Mouse (Mus musculus) adrenal gland, postnatal 4 days (tissue): ENCODE results near the gene Crim1. TPM values are rescaled to one million over a fixed set of nuclear protein-coding genes. Genes with fewer than 3 reads are reported as not detected.

Experiments used
- DNase-seq, 2 experiments: peaks; one replicate each; pipeline ENCODE4 v3.0.0; 2021 to 2022; ENCODE audit warnings: low spot score in 2 of 2, mixed read lengths in 2 of 2
- total RNA-seq, 2 experiments: library from RNA; stranded (reverse); gene quantifications; 2 replicates each; pipeline ENCODE4 v1.2.3; 2021

Gene Crim1
- total RNA-seq, 2 experiments from 2014 or later, result 33.2 to 38.1 TPM

DNA sequence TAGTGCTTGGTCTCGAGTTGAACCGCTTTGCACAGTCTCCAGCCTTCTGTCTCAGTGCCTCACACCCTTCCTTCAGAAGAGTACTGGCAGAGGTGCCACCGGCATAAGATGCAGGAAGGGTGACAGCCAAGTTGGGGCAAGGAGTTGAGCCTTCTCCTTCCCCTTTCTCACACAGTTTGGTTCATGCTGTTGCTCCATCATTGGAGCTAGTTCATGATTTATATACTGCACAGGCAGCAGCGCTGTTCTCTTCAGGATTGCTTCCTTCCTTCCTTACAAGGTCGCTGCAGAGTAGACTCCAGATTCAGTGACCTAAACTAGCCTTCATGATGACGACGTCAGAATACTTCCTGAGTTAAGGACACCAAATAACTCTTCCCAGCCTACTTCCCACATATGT lies 166.0 kb downstream of the Crim1 start:
- DNase-seq, result no peak

DNA sequence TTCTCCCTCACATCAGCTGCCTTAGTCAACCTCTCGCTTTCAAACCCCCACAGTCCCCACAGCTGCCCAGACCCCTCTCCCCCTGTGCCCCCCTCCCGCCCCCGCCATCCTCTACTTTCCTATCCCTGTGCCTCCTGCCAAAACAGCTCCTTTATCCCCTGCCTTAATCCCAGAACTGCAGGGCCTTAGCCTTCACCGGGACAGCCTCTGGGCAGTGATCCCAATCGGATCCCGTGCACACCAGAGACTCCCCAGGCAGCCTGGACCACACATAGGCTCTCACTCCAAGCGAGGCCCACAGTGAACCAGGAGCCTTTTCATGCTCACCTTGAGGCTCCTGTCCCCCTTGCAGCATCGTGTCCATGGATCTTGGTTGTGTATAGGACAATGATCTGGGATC lies 168.4 kb downstream of the Crim1 start:
- no peak for DNase-seq

DNA sequence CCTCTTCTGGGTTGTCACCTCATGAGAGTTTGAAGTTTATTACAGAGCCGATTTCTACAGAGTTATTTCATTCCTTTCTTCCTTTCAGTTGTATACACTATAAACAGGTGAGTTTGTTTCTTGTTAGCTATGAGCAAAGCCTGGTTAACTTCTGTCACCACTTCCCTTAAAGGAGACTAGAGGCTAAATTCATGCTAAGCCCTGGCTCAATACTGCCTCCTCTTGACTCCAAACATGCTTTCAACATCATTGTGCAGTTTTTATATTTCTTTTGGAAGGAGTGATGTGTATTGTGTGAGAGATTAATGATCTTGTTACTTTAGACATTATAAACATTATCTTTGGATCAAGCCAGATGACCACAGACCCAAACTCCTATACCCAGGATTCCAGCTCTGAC lies 170.4 kb downstream of the Crim1 start:
- no peak for DNase-seq

DNA sequence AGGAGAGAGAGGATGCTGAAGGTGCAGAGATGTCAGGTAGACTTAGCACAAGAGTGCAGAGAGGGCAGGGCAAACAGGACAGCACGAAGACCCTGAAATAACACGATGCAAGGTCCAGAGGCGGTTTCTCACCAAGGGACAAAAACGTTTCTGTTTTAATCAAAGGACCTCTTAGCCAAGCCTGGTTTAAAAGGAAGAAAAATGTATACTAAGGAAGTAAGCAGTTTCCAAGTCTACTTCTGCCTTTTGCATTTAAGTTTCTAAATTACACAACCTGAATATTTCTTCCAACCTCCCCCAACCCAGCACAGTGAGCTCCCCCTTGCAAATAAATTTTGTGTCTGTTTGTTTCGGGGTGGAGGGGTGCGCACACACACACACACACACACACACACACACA lies 173.1 kb downstream of the Crim1 start:
- no peak for DNase-seq

DNA sequence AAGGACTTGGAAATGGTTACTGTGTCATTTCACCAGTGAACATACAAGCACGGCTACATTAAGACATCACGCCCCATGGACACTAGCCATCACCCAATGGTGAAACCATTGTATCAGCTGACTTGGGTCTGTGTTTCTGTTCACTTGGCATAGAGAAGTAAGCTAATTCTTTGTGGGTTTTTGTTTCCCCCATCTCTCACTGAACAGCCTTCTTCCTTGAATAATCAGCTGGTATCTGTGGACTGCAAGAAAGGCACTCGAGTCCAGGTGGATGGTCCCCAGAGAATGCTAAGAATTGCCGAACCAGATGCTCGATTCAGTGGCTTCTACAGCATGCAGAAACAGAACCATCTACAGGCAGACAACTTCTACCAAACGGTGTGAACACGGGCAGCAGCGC lies 173.8 kb downstream of the Crim1 start:
- DNase-seq, result no peak

DNA sequence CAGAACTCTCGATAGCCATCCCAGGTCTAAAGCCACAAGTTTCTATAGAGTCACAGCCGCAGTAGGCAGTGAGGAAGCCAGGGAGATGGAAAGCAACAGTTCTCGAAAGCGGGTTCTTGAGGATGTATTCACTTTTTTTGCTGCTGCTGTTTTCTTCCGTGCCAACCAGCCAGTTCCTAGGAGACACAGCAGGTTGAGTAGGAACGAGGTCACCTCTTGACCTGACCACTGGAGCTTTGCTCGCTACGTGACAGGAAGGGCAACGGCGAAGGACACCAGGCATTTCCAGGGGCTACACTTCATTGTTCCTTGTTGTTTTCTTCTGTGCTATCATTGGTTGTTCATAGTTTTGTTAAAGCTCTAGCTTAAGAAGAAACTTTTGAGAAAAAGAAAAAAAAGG lies 174.7 kb downstream of the Crim1 start:
- no peak for DNase-seq

DNA sequence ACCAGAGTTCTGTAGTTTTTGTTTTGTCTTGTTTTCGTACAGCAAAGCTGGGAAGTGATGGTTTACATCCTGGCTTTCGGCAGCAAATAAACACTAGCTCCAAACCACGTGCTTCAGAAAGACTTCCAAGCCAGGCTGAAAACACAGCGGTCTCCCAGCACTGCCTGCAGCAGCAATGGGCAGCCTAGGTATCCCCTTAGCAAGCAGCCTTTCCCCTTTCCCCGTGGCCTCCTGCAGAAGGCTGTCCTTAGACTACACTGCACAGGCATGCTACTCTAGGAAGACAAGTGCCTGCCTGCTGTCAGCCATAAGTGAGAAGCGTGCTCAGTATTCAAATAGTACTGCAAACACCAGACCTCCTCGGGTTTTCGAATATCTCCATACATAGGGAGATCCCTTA lies 176.5 kb downstream of the Crim1 start:
- DNase-seq, result no peak

DNA sequence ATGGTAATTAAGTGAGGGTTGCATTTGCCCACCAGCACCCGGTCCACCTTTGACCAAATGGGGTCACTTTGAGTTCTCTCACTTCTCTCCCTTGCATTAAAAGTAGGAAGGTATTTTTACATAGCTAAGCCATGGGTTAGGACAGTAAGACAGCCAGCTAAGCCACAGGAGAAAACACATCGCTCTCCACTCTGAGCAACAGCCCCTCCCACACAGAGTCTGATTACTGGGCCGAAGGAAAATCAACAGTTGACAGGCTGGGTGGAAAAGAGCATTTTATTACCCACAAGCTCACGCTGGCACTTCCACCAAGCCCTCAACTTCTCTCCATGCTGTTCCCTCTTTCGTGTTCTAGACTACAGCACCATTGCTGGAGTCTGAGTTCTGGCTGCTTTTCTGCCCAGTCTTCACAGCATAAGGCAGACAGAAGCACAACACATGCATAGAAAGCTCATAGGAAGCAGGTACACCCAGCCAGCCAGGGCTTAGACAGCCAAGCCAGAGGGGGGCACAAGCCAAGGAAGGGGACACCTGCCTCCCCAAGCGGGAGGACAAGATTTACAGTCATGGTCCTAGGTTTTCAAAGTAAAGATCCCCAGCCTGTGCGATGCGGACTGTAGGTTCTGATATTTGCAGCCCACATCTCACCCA lies 179.2 kb downstream of the Crim1 start:
- DNase-seq, result no peak

DNA sequence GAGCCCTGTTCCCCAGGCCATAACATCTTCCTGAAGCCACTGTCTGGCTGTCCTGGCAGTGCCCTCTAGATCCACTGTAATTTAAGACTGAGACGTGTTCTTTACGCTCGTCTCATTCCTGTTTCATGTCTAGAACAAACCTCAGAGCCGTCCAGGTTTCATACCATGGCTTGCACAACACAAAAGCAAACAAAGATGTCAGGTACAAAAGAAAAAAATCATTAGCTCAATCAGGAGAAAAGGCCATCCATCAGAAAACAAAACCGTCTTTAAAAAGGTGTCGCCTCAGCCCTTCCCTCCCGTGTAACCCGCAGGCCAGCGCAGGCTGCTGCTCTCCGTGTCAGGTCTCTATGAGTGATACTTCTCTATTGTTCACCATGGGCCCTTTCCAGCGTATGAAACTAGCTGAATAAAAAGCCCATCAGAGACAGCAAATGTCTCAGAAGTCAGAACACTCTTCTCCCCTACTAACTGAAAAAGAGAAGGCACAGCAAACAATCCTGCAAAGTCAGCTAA lies 179.7 kb downstream of the Crim1 start:
- DNase-seq, result no peak

DNA sequence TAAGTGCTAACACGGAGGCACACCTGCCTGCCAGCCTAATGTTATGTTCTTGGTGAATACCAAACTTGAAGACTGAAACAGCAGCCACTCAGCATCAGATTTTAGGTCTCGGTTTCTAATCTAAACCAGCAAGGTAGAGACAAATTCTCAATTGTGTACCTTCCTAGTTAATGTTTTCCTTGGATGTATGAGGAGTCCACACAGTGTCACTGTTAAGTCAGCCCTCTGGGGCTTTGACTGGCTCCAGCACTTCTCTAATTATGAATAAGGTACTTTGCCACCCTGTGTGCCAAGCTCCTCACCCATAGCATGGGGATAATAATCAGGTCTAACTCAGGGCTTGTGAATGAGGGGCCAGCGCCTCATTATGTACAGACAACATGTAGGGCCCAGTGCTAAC lies 182.3 kb downstream of the Crim1 start:
- no peak for DNase-seq

DNA sequence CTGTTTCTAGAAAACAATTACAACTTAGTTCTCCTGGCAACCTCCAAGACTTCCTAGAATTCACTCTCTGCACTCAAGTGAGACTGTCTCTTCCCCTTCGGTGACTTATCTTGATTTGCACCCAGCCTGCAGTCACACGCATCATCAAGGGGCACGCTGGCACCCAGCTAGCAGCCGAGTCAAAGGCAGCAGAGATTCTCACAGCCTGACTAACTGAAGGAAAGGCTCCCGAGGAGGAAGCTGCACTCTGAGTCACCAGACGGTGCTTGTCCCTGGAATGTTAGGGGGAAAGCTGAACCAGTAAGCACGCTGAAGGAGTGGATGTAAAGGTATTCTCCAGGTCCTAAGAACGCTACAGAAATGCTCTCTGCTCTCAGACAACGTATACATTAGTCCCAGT lies 187.6 kb downstream of the Crim1 start:
- no peak for DNase-seq

DNA sequence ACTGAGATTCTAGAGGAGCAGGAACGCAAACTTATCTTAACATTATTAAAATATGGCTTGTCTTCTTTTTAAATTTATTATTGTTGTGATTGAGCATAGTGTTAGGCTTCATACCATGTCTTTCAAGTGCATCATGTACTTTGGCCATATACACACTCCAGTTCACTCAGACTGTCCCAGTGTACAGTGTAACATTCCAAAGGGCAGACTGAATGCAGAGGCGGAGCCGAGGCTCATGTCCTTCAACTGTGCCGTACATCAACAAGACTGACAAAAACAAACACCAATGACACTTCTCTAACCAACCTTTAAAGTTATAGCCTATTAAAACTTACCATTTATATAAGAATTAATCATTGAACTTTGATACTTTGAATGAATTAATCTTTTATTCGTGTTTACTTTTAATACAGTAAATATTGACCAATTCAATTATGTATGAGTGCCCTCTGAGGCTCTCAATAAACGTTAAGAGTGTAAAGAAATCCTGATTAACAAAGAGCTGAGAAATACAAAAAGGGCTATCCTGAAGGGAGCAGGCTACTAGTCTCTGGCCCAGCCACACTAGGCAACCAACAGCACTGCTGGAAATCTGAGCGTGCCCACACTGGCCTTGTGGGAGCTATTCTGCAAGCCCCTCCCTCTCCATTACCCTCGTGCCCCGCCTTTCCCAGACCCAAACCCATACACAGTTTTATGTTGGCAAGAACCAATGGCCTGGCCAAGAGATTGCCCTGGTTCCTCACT lies 188.2 kb downstream of the Crim1 start:
- no peak for DNase-seq

DNA sequence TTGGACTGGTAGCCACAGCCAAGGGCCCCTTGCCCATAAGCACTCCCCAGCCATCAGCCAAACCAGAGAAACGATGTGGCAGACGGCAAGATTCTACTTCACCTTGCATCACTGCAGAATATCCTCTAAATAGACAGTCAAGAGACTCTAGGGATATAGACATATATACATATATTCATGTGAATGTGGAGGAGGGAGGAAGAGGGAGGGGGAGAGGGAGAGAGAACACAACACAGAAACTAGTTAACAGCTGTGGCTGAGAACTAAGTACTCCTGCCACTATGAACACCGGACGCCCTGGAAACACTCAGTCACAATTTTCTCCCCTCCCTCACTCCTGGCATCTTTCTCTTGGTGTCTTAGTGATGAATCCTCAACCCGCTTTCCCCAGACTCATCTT lies 189.5 kb downstream of the Crim1 start:
- DNase-seq, result no peak

DNA sequence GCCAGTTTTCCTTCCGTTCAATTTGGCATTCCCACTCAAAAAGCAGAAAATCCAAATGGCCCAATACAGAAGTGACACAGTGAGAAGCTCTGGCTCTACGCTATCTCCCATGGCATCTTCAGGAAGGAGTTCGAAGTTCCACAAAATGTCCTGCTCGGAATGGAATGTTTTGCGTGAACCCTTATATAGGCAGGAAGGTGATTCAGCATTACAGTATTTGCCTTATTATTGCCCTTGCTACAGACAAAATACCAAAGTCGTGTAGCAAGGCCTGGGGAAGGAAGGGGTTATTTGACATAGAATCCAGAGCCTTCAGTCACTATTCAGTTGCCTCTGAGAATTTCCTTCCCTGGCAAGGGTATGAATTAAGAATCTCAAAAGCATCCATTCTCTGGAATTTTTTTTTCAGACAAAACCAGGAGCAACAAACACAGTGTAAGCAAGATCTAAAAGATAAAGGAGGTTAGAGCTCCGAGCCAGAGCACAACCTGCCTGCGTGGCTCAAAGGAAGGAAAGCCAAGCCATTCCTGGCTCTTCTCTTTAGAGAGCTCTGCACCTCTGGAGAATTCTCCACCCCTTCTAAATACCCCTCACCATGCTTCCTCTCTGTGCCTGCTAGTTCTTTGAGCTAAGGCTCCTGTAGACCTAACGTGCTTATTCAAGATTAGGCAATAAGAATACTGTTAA lies 192.5 kb downstream of the Crim1 start:
- DNase-seq, result no peak

DNA sequence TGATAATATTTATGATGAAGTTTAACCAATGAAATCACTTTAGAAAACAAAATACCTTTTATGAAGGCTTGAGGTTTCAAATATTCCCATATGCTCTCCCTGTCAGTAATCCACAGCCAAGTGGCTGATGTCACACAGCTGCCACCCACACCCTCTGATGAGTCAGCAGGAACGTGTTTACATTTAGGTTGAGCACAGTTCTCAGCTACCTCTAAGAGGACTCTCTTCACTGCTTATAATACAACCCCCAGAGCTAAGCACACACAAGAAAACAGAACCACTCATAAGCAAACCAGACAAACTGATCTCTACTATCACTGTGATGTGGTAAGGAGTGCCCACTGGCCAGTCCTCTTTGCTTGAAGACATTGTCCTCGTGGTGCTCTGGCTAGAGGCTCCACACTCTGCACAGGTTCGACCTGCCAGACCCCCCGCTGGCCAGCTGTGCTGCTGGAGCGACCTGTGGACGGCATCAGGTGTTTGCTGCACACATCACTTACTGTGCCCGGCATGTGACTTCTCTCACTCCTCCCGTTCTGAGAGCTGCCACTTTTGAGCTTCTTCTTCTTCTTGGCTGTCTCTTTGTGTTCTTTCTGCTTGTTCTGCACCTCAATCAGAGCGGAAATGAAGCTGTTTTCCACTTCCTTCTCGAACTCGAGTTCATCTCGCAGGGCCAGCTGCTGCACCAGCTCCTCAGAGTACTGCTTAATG lies 200.2 kb downstream of the Crim1 start:
- no peak for DNase-seq

DNA sequence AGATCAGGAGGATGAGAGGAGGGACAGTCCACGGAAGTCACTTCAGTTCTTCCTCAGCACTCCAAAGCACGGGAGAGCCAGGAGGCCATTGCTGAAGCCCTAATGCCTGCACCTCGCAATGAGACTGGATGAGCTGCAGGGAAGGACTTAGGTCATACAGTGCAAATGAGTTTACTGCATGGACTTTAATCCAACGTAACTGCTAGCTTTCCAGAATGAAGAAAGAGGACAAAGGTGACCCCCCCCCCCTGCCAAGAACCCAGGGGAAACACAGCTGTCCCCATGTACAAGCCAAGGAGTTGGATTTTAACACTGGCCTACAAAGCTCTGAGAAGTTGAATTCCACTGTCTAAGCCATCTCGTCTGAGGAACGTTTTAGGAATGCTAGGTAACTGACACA lies 201.3 kb downstream of the Crim1 start:
- DNase-seq, result no peak

DNA sequence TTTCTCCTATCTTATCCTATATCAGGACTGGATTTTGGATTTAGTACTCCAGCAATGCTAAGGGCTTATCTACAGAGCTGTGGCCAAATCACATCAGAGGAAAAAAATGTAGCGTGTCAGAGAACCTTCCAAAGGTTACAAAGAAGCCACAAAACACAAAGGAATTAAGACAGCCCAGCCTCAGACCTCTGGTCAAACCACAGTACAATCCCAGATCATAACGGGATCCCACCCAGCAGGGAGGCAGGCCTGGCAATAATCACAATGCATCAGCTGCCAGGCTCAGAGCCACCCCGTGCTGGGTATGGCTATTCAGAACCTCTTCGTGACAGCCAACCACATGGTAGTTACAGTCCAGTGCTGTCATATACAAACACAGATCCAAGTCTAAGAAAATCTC lies 201.7 kb downstream of the Crim1 start:
- no peak for DNase-seq

DNA sequence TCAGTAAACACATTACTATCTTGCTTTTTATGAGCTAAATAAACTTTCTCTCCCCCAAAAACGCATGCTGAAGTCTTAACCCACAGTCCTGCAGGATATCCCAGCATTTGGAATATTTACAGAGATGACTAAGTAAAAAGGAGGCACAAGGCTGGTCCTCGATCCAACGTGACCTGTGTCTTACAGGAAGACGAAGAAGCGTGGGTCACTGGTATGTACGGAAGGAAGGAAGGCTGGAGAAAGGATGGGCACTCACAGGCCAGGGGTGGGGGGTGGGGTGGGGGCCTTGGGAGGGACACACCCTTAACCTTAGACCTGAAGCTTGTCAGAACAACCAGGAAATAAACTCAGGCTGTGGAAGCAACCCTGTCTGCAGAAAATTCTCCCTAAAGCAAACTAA lies 202.1 kb downstream of the Crim1 start:
- no peak for DNase-seq

DNA sequence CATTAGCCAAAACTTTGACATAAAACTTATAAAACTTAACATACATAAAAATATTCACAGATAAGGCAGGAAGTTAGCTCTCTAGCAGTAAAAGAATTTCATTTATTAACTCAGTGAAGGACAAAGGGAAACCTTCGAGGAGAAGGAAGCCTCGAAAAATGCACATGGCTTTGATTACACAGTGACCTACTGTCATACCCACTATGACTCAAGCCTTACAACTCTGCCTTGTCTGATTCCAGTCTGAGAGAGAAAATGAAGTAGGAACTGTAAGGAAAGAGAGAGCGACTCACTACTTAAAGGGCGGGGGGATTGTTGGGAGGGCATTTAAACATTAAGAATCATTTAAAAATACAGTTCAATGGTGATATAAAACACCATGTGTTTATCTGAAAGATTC lies 203.2 kb downstream of the Crim1 start:
- DNase-seq, result no peak

DNA sequence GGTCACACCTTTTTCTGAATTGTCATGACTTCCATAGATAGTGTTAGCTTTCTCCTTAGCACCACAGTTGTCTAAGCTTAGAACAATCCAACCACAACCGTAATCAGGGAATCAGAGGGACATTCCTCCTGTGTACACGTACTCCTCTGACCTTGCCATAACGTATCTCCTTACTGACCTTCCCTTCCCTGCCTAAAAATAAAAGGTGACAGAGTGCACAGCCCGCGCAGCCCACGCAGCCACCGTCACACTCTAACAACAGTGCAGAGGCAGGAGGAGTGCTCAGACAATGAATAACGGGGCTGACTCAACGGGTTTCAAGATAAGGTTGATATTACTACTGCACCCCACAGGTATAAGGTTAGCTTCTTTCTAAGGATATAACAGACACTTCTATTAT lies 203.8 kb downstream of the Crim1 start:
- no peak for DNase-seq

DNA sequence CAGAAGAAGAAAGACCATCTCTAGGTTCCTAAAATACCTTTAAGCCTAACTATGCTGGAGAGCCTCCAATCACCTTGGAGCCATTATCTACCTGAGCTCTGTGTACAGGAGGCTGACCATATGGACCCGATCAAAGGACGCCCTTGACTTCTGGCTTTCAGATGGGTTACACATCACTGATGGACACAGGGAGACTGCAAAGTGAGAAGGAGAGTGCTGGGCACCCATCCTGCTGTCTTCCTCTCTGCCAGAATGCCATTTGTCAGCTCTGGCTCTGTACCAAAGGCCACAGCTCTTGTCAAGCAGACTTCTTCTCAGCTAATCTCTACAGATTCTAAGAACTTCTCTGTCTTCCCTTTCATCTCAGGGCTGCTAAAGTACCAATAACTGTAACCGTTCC lies 205.3 kb downstream of the Crim1 start:
- DNase-seq, result no peak

DNA sequence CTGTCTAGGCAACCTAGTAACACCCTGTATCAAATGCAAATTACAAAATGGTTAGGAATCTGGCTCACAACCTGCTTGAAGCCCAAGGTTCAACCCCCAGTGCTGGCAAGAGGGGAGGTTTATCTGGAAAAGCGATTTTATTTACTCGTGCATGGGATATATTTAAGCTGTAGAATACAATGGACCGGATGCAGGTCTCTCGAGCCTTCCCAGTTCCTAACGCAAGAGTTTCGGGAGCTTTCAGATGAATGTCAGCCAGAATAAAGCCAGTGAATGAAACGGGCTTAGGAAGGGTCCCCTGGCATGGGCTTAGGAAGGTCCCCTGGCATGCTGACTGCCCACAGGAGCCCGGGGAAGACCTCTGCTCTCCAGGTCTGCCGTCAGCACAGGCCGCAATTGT lies 206.8 kb downstream of the Crim1 start:
- no peak for DNase-seq
